Mouse (Mus musculus) myocyte (in vitro differentiated cells): Measurements from ENCODE around the gene Olfr1443.

Source experiments
- E2F4 ChIP-seq: IDR thresholded peaks from one replicate; pipeline ENCODE4 v1.6.1; 2011; ENCODE audit warnings: mild to moderate bottlenecking, control low read depth, moderate library complexity; ENCODE audit not compliant: insufficient read depth
- MYOD1 ChIP-seq, 3 experiments: IDR thresholded peaks; one replicate each; pipeline ENCODE4 v1.6.1; 2011; ENCODE audit warnings: control low read depth in 2 of 3, low read depth in 2 of 3, mild to moderate bottlenecking in 2 of 3, moderate library complexity in 1 of 3; ENCODE audit not compliant: insufficient read length in 2 of 3, control insufficient read depth in 1 of 3
- POLR2A ChIP-seq: IDR thresholded peaks from one replicate; pipeline ENCODE4 v1.6.1; 2011; ENCODE audit warnings: low read depth, mild to moderate bottlenecking, control low read depth, moderate library complexity; ENCODE audit not compliant: insufficient read length

DNA sequence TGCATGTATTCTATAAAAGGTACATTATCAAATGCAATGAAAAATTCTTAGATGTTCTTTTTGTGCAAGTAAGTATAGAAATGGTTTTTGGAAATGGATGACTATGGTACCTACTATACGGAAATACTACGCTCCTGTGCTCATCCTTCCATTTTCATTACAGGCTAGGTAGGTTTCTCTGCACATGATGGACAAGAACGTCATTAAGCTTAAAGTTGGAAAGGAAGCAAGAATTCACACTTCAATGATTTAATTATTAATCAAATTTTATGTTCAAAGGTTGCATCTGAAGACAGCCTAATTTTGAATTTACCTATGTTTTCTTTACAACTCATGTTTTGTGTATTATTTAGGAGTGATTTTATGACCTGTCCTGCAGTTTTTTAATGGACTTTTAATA lies 43.7 kb upstream of the Olfr1443 start:
- TF ChIP-seq E2F4, result no peak
- no peak for TF ChIP-seq POLR2A
- TF ChIP-seq MYOD1 (IDR thresholded peaks at IDR 0.05; ENCODE audit: control insufficient read depth in 1 of 3, insufficient read length in 2 of 3, low read depth in 2 of 3), result no peak
